Comparison of ENCODE assay signal across 7 mouse cellular contexts in genomic region chr19:7295959-7296358, GRCm38 (mm10). TPM values are rescaled to one million over a fixed set of nuclear protein-coding genes. Genes with fewer than 3 reads are reported as not detected.
A peak's percentile ranks its signal among the peaks of the same experiment; 100 is the strongest.
DNase-seq lines count a peak whose midpoint lies in the region; ATAC-seq and TF ChIP-seq lines count a peak whose summit lies in the region.

No protein-coding gene starts in this region.

- H3K4me2 ChIP-seq in liver, embryonic 12.5 days: peak overlapping the region; percentile 91

- no peaks in the 10 kb centered on the region for H3K36me3 ChIP-seq in thymus, adult 2 months (ENCODE audit: control insufficient read depth, insufficient read depth, low read length)
- H3K36me3 ChIP-seq in liver, embryonic 12.5 days: peaks cover 4% of the 10 kb centered on the region; the same call in 1 of the 2 replicates

- TF ChIP-seq POLR2A in thymus, adult 2 months (IDR thresholded peaks at IDR 0.05; ENCODE audit: control insufficient read depth, extremely low read depth, insufficient read depth, low read length, poor library complexity): no peak

- no peaks in the 10 kb centered on the region for H3K27me3 ChIP-seq in thymus, adult 2 months (ENCODE audit: control insufficient read depth, insufficient read depth, low read length)
- H3K27me3 ChIP-seq in liver, embryonic 12.5 days (replicated peaks): no peaks in the 10 kb centered on the region

- no peaks in the 10 kb centered on the region for H3K9me3 ChIP-seq in liver, embryonic 12.5 days (replicated peaks)

- H3K27ac ChIP-seq in thymus, adult 2 months (ENCODE audit: control insufficient read depth, insufficient read depth, low read length): peak overlapping the region; percentile 93
- H3K27ac ChIP-seq in liver, embryonic 12.5 days: peak overlapping the region; percentile 92

- H3K4me3 ChIP-seq in thymus, adult 2 months (ENCODE audit: control insufficient read depth, insufficient read depth, low read length): no peak overlapping the region
- no peak overlapping the region for H3K4me3 ChIP-seq in liver, embryonic 12.5 days

- DNase-seq in kidney, adult 9 months: peak; percentile 72
- DNase-seq in kidney, adult 18-20 months: no peak
- no peak for DNase-seq in thymus, adult 2 months
- DNase-seq in thymus, postnatal 10 days (ENCODE audit: low spot score in 2 of 2): no peak
- no peak for DNase-seq in right cerebral cortex, adult 18-20 months
- no peak for DNase-seq in T-cell, adult 2 months (ENCODE audit: low spot score)

- ATAC-seq in liver, embryonic 12.5 days: no peak

- peak overlapping the region; percentile 83 for H3K9ac ChIP-seq in liver, embryonic 12.5 days

- WGBS in thymus, adult 2 months: 76% methylated on average over 4 of the region's 4 CpGs
- WGBS in liver, embryonic 12.5 days (ENCODE audit: insufficient replicate concordance): 70% methylated on average over 4 of the region's 4 CpGs

- H3K4me1 ChIP-seq in thymus, adult 2 months (replicated peaks; ENCODE audit: control insufficient read depth, insufficient read depth, low read length): peaks cover 20% of the 10 kb centered on the region
- H3K4me1 ChIP-seq in liver, embryonic 12.5 days: peaks cover 81% of the 10 kb centered on the region

- TF ChIP-seq CTCF in thymus, adult 2 months (IDR thresholded peaks at IDR 0.05; ENCODE audit: borderline replicate concordance, control insufficient read depth, extremely low read depth, insufficient read depth, low read length, poor library complexity): no peak

RNA-seq across cellular contexts. Expression of gene Rcor2, which starts 28.8 kb away (rescaled TPM):
- polyA plus RNA-seq in thymus, adult 2 months (2012; rRNA removed): 31.2 and 42.8 TPM in 2 replicates
- 4.0 and 5.1 TPM in 2 replicates for polyA plus RNA-seq in liver, embryonic 12.5 days (2016; fragmentation: Nextera tagmentation; extraction: Ambion mirVana)

RNA-seq across cellular contexts. Expression of gene Mark2, which starts 45.7 kb away (rescaled TPM):
- polyA plus RNA-seq in thymus, adult 2 months (2012; rRNA removed): 189 and 212 TPM in 2 replicates
- 41.3 and 42.0 TPM in 2 replicates for polyA plus RNA-seq in liver, embryonic 12.5 days (2016; fragmentation: Nextera tagmentation; extraction: Ambion mirVana)

RNA-seq across cellular contexts. Expression of gene Naa40, which starts 55.0 kb away (rescaled TPM):
- 55.9 and 71.6 TPM in 2 replicates for polyA plus RNA-seq in thymus, adult 2 months (2012; rRNA removed)
- polyA plus RNA-seq in liver, embryonic 12.5 days (2016; fragmentation: Nextera tagmentation; extraction: Ambion mirVana): 42.0 and 44.8 TPM in 2 replicates
